Comparison of ENCODE assay signal across 19 mouse cellular contexts in the genomic region with DNA sequence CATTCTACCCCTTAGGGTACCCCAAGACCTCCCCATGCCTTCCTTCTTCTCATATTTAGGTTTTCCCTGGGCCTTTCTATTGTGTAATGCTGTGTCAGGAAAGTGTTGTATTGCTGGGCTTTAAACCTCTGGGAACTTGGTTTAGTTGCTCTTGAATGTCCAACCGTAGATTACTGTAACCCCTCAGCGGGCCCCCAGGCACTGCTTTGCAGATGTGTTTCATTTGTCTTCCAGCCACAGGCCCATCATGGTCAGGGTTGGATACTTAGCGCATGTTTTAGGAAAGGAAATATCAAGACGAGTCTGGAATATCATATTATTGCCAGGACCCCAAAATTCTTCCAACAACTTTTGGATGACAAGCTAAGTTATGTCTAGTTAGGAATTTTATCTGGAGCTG.
A peak's percentile ranks its signal among the peaks of the same experiment; 100 is the strongest.
DNase-seq lines count a peak whose midpoint lies in the region; ATAC-seq and TF ChIP-seq lines count a peak whose summit lies in the region.
"Had no signal": no experiment of that assay in that cellular context is flagged by ENCODE, and none has a peak within 500 bp of the region (broad histone marks: within the 10 kb centered on the region; RNA-seq: fewer than 3 reads in every experiment).

No protein-coding gene starts in this region.

- ATAC-seq in forebrain, embryonic 11.5 days (replicated peaks; ENCODE audit: low FRiP score): no peak
- ATAC-seq in intestine, embryonic 14.5 days (replicated peaks; ENCODE audit: low FRiP score, low TSS enrichment, low read depth): no peak
- no peak for ATAC-seq in intestine, embryonic 15.5 days
- ATAC-seq in neural tube, embryonic 15.5 days (ENCODE audit: low FRiP score): no peak
- no peak for ATAC-seq in stomach, postnatal 0 days (ENCODE audit: low FRiP score, low TSS enrichment)
- ATAC-seq: forebrain, embryonic 13.5 days; forebrain, postnatal 0 days had no signal

- H3K4me3 ChIP-seq in forebrain, embryonic 11.5 days (ENCODE audit: low read depth, low read length): no peak overlapping the region
- H3K4me3 ChIP-seq in forebrain, embryonic 10.5 days: no peak overlapping the region
- no peak overlapping the region for H3K4me3 ChIP-seq in intestine, embryonic 14.5 days (ENCODE audit: low read depth, low read length)
- H3K4me3 ChIP-seq in intestine, embryonic 15.5 days (replicated peaks): no peak overlapping the region
- no peak overlapping the region for H3K4me3 ChIP-seq in neural tube, embryonic 15.5 days (replicated peaks)
- H3K4me3 ChIP-seq in stomach, postnatal 0 days (ENCODE audit: low read depth, low read length): no peak overlapping the region
- H3K4me3 ChIP-seq: forebrain, embryonic 13.5 days; gastrocnemius, adult 2 months; heart, embryonic 12.5 days; hindbrain, embryonic 15.5 days had no signal

- no peak overlapping the region for H3K4me2 ChIP-seq in forebrain, embryonic 11.5 days (ENCODE audit: low read depth, low read length, severe bottlenecking)
- no peak overlapping the region for H3K4me2 ChIP-seq in intestine, embryonic 14.5 days (ENCODE audit: low read length)
- H3K4me2 ChIP-seq in intestine, embryonic 15.5 days (replicated peaks): no peak overlapping the region
- H3K4me2 ChIP-seq in neural tube, embryonic 15.5 days: no peak overlapping the region
- no peak overlapping the region for H3K4me2 ChIP-seq in stomach, postnatal 0 days (replicated peaks; ENCODE audit: low read depth)
- H3K4me2 ChIP-seq: forebrain, embryonic 13.5 days; heart, embryonic 12.5 days; hindbrain, embryonic 15.5 days had no signal

- H3K36me3 ChIP-seq in forebrain, embryonic 11.5 days (ENCODE audit: control insufficient read depth, insufficient read depth, low read length): no peaks in the 10 kb centered on the region
- no peaks in the 10 kb centered on the region for H3K36me3 ChIP-seq in forebrain, embryonic 10.5 days (replicated peaks)
- no peaks in the 10 kb centered on the region for H3K36me3 ChIP-seq in intestine, embryonic 14.5 days (ENCODE audit: control insufficient read depth, insufficient read depth, low read length)
- no peaks in the 10 kb centered on the region for H3K36me3 ChIP-seq in intestine, embryonic 15.5 days
- no peaks in the 10 kb centered on the region for H3K36me3 ChIP-seq in neural tube, embryonic 15.5 days
- no peaks in the 10 kb centered on the region for H3K36me3 ChIP-seq in stomach, postnatal 0 days (ENCODE audit: control insufficient read depth, insufficient read depth, low read length)
- H3K36me3 ChIP-seq: heart, embryonic 12.5 days; hindbrain, embryonic 15.5 days had no signal

- DNase-seq in forebrain, embryonic 11.5 days (ENCODE audit: low spot score): peak; percentile 29
- DNase-seq in forebrain, embryonic 10.5 days (ENCODE audit: extremely low spot score, low spot score): no peak
- DNase-seq in intestine, embryonic 14.5 days (ENCODE audit: low spot score): peak; percentile 49
- DNase-seq in neural tube, embryonic 10.5 days (ENCODE audit: extremely low spot score, low spot score): peak; percentile 11
- DNase-seq in stomach, postnatal 0 days (ENCODE audit: low spot score): peak; percentile 11
- no peak for DNase-seq in right cerebral cortex, adult 18-20 months
- DNase-seq: adrenal gland, postnatal 10 days; cerebellum, adult 11 months; cerebellum, adult 9-10 months; cerebellum, postnatal 25 days; forebrain, postnatal 0 days; gastrocnemius, adult 2 months; gastrocnemius, postnatal 36 days; heart, adult 18-20 months had no signal

- TF ChIP-seq EP300 in stomach, postnatal 0 days (optimal IDR thresholded peaks at IDR 0.05): no peak

- TF ChIP-seq CTCF in stomach, postnatal 0 days (IDR thresholded peaks at IDR 0.05; ENCODE audit: low read depth): no peak

- no peak overlapping the region for H3K9ac ChIP-seq in forebrain, embryonic 11.5 days (ENCODE audit: low read length)
- H3K9ac ChIP-seq in intestine, embryonic 14.5 days (ENCODE audit: low read length): no peak overlapping the region
- H3K9ac ChIP-seq in intestine, embryonic 15.5 days: no peak overlapping the region
- H3K9ac ChIP-seq in neural tube, embryonic 15.5 days (replicated peaks): no peak overlapping the region
- H3K9ac ChIP-seq in stomach, postnatal 0 days (ENCODE audit: low read length): no peak overlapping the region
- H3K9ac ChIP-seq: forebrain, embryonic 13.5 days; forebrain, postnatal 0 days; heart, embryonic 12.5 days; hindbrain, embryonic 15.5 days had no signal

- 85% methylated on average over 4 of the region's 4 CpGs for WGBS in forebrain, embryonic 11.5 days
- WGBS in forebrain, embryonic 10.5 days: 88% methylated on average over 4 of the region's 4 CpGs
- WGBS in intestine, embryonic 14.5 days: 53% methylated on average over 4 of the region's 4 CpGs
- WGBS in intestine, embryonic 15.5 days: 64% methylated on average over 4 of the region's 4 CpGs
- WGBS in neural tube, embryonic 15.5 days: 91% methylated on average over 4 of the region's 4 CpGs
- 64% methylated on average over 4 of the region's 4 CpGs for WGBS in stomach, postnatal 0 days

- no peak overlapping the region for H3K27ac ChIP-seq in forebrain, embryonic 11.5 days (ENCODE audit: low read depth, low read length)
- no peak overlapping the region for H3K27ac ChIP-seq in forebrain, embryonic 10.5 days
- no peak overlapping the region for H3K27ac ChIP-seq in intestine, embryonic 14.5 days (ENCODE audit: low read depth)
- H3K27ac ChIP-seq in intestine, embryonic 15.5 days: no peak overlapping the region
- H3K27ac ChIP-seq in neural tube, embryonic 15.5 days (replicated peaks): no peak overlapping the region
- H3K27ac ChIP-seq in stomach, postnatal 0 days (replicated peaks): no peak overlapping the region
- H3K27ac ChIP-seq: forebrain, embryonic 13.5 days; gastrocnemius, adult 2 months; hindbrain, embryonic 15.5 days had no signal

- no peaks in the 10 kb centered on the region for H3K9me3 ChIP-seq in forebrain, embryonic 11.5 days (ENCODE audit: control insufficient read depth, low read length)
- no peaks in the 10 kb centered on the region for H3K9me3 ChIP-seq in forebrain, embryonic 10.5 days
- no peaks in the 10 kb centered on the region for H3K9me3 ChIP-seq in intestine, embryonic 14.5 days (ENCODE audit: control insufficient read depth, low read length)
- no peaks in the 10 kb centered on the region for H3K9me3 ChIP-seq in intestine, embryonic 15.5 days
- H3K9me3 ChIP-seq in neural tube, embryonic 15.5 days (replicated peaks): no peaks in the 10 kb centered on the region
- no peaks in the 10 kb centered on the region for H3K9me3 ChIP-seq in stomach, postnatal 0 days (ENCODE audit: control insufficient read depth, low read length)
- H3K9me3 ChIP-seq: forebrain, embryonic 13.5 days; heart, embryonic 12.5 days; hindbrain, embryonic 15.5 days had no signal

- H3K4me1 ChIP-seq in forebrain, embryonic 11.5 days (replicated peaks; ENCODE audit: control insufficient read depth, insufficient read depth, low read length): no peaks in the 10 kb centered on the region
- H3K4me1 ChIP-seq in forebrain, embryonic 10.5 days: no peaks in the 10 kb centered on the region
- H3K4me1 ChIP-seq in intestine, embryonic 14.5 days (replicated peaks; ENCODE audit: control insufficient read depth, insufficient read depth, low read length): no peaks in the 10 kb centered on the region
- no peaks in the 10 kb centered on the region for H3K4me1 ChIP-seq in intestine, embryonic 15.5 days (replicated peaks)
- H3K4me1 ChIP-seq in neural tube, embryonic 15.5 days: no peaks in the 10 kb centered on the region
- H3K4me1 ChIP-seq in stomach, postnatal 0 days (replicated peaks; ENCODE audit: control insufficient read depth, insufficient read depth): no peaks in the 10 kb centered on the region
- H3K4me1 ChIP-seq: forebrain, embryonic 13.5 days; heart, embryonic 12.5 days; hindbrain, embryonic 15.5 days had no signal

- no peaks in the 10 kb centered on the region for H3K27me3 ChIP-seq in forebrain, embryonic 11.5 days (ENCODE audit: control insufficient read depth, insufficient read depth, low read length)
- no peaks in the 10 kb centered on the region for H3K27me3 ChIP-seq in forebrain, embryonic 10.5 days (ENCODE audit: poor library complexity, severe bottlenecking)
- H3K27me3 ChIP-seq in intestine, embryonic 14.5 days (replicated peaks; ENCODE audit: control insufficient read depth, insufficient read depth, low read length): no peaks in the 10 kb centered on the region
- H3K27me3 ChIP-seq in intestine, embryonic 15.5 days (replicated peaks): no peaks in the 10 kb centered on the region
- H3K27me3 ChIP-seq in neural tube, embryonic 15.5 days (replicated peaks): no peaks in the 10 kb centered on the region
- H3K27me3 ChIP-seq in stomach, postnatal 0 days (ENCODE audit: control insufficient read depth, insufficient read depth, low read length): no peaks in the 10 kb centered on the region
- H3K27me3 ChIP-seq: forebrain, embryonic 13.5 days; hindbrain, embryonic 15.5 days had no signal

Comparison
In these comparisons a context has a peak if more than half of its experiments do, and no peak if none do; other contexts are left out.
1. DNase-seq: peak in forebrain, embryonic 11.5 days (single experiment), intestine, embryonic 14.5 days (single experiment), neural tube, embryonic 10.5 days (single experiment) and stomach, postnatal 0 days (single experiment); none in forebrain, embryonic 10.5 days (single experiment) and right cerebral cortex, adult 18-20 months (single experiment).